Mouse (Mus musculus) cerebellum, adult 2 months (tissue): ENCODE data around the gene Zyx.

Experiments
- CTCF ChIP-seq: fragments of 200-500 bp; IDR thresholded peaks from 2 replicates; pipeline ENCODE4 v1.5.1; 2011; ENCODE audit warnings: low read depth, mild to moderate bottlenecking, control low read depth, low read length, moderate library complexity, borderline replicate concordance; ENCODE audit not compliant: insufficient read depth
- POLR2A ChIP-seq: fragments of 200-500 bp; IDR thresholded peaks from 2 replicates; pipeline ENCODE4 v1.6.1; 2011; ENCODE audit warnings: low read length, control low read depth, borderline replicate concordance; ENCODE audit not compliant: insufficient read depth

GRCm38 (mm10) chr6:42324482-42325267, 24.8 kb upstream of the Zyx start, which contains the start of gene Fam131b:
- no peak for TF ChIP-seq CTCF
- peak; percentile 61 for TF ChIP-seq POLR2A
